Mouse (Mus musculus): ENCODE measurements around the gene Klk1b3.

DNA sequence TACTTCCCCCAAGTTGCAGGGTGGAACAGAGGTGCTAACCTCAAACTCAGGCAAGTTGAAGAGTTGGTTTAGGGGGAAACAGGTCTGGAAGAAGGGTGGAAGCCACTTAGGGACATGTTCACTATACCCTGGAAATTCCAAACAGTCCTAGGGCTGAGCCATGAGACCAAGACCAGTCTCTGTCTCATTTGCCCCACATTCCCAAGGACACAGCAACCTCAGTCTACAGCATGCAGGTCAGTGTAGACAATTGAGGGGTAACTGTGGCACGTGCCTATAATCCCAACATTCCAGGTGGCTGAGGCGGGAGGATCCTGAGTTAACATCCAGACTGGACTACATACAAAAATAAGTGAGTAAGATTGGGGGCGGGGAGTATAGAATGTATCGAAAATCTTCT lies 51.3 kb downstream of the Klk1b3 start:
- TF ChIP-seq EP300 (IDR thresholded peaks at IDR 0.05; ENCODE audit: low read depth) (no peak), CTCF (IDR thresholded peaks at IDR 0.05; ENCODE audit: low read depth) (no peak)

Data from heart, postnatal 0 days (tissue).